Mouse (Mus musculus) yolk sac, embryonic 10.5 days (tissue): ENCODE data around the gene Hbq1b.
A peak's percentile ranks its signal among the peaks of the same experiment; 100 is the strongest.

Experiments
- DNase-seq: peaks from one replicate; pipeline ENCODE4 v3.0.0-alpha.2; 2017; ENCODE audit warnings: low spot score

The Hbq1b gene

DNA sequence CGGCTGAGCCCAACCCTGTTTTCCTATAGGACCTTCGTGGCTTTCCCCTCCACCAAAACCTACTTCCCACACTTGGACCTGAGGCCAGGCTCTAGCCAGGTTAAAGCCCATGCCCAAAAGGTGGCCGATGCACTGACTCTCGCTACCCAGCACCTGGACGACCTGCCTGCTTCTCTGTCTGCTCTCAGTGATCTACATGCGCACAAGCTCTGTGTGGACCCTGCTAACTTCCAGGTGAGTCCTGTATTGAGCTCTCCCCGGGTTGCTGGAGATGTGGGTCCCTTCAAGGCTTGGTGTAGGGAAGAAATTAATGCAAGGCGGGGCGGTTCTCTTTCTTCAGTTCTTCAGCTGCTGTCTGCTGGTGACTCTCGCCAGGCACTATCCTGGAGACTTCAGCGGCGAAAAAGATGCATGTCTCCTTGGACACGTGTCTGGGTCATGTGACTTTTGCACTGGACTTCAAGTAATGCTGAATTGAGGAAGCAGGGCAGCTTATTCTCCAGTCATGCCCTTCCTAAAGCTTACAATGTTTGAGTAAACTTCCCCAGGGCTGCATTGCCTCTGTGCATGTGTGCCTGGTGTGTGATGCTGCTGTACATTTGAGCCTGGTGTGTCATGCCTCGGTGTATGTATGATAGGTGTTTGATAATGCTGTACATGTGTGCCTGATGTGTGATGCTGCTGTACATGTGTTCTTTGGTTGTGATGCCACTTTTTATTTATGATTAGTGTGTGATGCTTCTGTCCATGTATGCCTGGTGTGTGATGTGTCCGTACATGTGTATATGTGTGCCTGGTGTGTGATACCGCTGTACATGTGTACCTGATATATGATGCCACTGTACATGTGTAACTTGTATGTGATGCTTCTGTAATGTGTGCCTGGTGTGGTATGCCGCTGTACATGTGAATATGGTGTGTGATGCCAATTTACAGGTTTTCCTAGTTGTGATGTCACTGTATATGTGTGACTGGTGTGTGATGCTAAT, 13.8 kb downstream of the Hbq1b start:
- no peak for DNase-seq

DNA sequence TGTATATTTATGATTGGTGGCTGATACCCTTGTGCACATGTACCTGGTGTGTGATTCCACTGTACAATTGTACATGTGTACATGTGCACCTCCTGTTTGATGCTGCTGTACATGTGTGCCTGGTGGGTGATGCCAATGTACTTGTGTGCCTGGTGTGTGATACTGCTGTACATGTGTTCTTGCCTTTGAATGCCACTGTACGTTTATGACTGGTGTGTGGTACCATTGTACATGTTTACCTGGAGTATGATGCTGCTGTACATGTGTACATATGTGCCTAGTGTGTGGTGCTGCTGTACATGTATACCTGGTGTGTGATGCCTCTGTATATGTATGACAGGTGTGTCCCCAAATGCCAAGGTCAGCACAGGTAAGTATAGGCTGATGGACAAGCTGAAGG, 14.7 kb downstream of the Hbq1b start:
- DNase-seq, result no peak

DNA sequence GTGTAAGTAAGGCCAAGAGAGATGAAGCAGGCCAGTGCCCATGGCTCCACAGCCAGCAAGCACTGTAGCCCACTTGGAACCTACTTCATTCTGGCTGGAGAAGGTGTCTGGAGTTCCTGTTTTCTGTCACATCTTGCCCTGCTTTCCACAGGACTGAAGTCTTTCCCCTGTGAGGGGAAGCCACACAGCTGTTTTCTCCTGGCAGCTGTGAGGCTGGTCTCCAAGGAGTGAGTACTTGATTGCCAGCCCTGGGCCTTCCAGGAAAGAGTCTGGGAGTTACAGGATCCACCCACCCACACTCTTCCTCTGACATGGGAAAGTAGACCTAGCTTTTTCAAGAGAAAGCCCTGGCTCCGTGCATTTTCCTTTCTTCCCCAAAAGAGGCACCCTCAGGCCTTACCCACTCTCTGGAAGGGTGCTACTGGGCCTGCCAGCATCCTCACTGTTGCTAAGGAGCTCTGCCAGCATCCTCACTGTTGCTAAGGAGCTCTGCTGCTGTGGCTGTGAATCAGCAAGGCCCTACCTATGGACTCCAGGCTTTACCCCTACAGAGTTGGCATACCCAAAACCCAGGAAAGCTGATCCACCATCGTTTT, 16.2 kb downstream of the Hbq1b start:
- DNase-seq, result no peak

DNA sequence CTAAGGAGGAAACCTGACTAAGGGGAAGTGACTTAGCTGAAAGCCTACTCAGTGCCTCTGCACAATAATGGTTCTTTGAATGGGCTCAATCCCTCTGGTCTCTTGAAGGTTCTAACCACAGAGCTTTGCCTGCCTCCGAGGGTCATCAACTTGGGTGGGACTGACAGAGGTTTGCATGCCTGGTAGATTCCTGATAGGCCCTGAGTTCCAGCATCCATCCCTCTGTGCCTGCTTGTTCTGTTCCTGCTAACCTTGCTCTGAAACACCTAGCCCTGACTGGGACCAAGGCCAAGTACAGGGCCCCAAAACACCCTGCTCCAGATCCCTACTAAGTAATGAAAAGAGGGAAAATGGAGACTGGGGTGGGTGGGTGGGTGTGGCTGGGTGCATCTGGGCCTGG, 16.7 kb downstream of the Hbq1b start:
- no peak for DNase-seq

DNA sequence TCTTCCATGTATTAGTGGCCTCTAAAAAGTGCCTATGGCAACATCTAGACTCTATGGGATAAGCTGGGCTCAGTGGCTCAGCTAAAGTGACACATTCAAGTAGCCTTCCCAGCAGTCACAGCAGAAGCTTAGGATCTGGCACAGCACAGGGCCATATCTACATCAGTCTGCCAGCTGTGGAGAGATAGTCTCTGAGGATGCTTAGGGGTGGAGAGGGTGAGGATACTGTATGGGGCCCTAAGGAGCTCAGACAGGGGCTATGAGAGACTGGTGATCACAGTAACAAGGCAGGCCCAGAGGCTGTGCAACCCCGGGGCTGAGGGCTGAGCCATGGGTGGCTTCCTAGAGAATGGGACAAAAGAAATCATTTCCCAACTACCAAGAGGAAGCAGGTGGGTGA, 20.2 kb downstream of the Hbq1b start:
- no peak for DNase-seq

DNA sequence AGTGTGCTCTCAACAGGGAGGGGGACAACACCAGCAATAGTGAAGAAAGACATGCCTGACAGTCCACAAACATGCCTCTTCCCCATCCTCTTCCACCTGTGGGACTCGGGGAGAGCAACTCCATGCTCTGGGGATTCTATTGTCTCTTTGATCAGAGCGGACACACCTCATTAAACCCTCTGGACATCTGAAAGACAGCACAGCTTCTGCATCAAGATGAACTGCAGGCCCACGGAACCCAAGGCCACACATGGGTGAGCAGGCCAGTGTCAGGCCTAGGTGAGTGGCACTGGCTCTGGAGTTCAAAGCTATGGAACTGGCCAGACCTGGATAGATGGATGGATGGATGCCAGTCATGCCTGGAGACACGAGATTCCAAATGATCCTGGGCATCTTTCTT, 22.7 kb downstream of the Hbq1b start:
- no peak for DNase-seq

DNA sequence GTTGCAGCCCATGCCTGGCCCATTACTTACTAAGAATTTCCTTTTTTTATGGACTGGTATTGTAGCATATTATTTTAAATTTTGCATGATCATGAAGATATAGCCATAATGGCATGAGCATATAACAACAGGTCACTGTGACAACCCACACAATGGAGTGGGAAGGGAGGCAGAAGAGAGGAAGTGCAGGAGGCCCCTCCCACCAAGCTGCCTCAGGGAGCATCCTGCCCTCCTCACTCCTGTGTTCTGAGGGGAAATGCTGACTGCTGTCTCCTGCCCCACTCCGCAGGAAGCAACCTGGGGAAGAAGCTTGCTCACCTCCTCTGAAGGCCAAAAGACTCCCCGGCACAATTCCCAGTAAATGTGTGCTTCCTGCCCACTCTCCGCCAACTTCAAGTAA, 23.2 kb downstream of the Hbq1b start:
- no peak for DNase-seq

DNA sequence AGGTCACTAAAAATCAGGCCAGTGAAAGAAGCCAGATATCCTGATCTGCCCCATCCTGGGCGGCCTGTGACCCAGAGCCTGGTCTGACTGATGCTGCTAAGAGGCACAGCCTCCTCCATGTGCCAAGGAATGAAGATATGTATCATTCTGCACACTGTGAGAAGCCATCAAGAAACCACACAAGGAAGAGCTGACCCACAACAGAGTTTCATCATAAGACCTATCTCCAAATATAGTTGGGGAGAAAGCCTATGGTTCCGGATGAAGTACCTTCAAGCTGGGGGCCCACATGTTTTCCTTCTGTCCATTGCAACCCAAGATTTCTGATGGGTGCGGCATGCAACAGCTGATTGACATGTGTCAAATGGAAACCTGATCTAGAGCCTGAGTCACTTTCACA, 29.2 kb downstream of the Hbq1b start:
- DNase-seq, result no peak

DNA sequence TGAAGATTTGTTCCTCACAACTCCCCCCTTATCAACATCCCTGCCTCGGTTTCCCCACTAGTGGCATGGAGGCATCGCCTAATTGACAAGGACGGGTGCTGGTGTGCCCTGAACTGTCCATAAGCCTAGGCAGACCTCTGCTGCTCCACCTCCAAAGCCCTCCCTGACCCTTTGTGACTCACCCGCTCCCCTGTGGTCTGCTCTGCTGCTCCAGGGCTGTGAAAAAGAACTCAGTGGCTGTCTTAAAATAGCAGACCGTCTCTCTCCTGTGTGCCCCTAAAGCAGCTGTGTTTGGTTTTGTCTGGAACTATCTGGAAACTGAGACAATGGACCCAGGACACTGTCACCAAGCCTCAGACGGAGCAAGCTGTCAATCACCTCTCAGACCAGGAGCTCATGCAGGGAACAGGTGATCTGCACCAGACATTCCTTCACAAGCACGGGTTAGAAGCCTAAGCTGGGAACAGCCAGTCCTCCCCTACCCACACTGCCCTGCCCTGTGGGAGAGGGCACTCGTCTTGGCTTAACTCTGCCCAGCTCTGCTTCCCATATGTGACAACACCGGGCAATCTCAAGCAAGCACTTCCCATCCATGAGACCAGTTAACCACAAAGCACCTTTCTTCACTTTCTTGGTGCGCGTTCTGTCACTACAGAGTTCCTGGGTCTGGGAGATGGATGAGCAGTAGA, 33.9 kb downstream of the Hbq1b start:
- no peak for DNase-seq

DNA sequence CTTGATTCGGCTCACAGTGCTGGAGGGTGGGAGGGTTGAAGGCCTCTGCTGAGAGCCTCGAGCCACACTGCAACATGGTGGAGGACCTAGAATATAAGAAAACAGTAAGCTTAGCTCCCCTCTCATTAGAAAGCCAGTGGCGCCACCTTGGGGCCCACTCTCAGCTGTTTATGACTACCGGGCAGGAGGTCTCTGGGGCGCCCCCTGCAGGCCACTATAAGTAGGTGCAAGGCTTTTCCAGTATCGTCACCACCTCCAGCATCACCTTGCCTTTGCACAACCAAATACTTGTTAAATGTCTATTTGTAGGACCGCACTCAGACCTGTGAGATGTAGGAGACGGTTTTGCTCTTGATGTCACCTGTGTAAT, 34.4 kb downstream of the Hbq1b start:
- peak; percentile 32 for DNase-seq

DNA sequence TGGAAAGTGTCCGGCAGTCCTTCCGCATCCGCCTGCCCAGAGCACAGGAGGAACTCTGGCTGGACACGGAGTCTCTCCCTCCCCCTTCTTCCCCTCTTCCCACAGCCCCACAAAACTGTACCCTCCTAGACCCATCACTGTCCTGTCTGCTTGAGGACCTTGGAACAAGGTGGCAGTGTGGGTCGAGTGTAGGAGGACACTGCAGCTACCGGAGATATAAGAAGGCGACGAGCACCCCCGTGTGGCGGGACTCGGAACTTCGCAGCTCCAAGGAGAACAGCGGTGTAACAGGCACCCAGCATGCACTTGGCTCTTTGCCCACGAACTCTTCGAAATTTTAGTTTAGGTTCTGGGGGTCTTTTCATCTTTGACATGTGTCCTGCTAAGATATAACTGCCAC, 37.8 kb downstream of the Hbq1b start:
- peak; percentile 75 for DNase-seq

DNA sequence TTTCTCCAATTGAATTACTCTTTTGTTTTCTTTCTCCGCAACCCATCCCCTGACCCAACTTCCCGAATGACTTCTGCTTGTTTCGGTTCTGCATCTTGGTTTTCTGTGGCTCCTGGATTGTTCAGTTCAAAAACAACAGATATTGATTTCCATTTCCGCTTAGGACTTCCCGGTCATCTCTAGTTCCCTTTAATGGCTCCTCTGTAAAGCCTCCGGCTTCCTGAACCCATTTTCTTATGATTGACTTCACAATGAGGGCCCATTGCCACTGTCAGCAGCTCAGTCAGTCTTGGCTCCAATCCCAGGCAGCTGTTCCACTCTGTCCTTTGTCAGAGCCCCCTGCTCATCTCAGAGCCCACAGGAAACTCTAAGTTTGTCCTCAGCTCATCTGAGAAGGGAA, 44.3 kb downstream of the Hbq1b start:
- DNase-seq, result no peak

DNA sequence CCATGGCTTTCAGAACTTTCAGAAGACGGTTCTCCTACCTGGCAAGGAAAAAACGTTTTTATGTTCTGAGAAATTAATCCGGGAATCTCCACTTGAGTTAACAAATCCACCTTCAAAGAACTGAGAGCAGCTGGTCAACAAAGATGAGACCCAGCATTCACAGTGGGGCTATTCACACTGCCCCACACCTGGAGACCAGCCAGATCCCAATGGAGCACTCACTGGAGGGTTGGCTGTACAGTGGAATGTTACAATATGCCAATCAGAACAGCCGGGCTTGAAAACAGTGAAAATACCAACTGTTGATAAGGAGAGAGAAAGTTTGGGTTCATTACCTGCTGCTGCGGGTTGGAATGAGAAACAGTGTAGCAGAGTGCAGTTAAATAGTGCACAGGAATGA, 45.1 kb downstream of the Hbq1b start:
- DNase-seq, result no peak

DNA sequence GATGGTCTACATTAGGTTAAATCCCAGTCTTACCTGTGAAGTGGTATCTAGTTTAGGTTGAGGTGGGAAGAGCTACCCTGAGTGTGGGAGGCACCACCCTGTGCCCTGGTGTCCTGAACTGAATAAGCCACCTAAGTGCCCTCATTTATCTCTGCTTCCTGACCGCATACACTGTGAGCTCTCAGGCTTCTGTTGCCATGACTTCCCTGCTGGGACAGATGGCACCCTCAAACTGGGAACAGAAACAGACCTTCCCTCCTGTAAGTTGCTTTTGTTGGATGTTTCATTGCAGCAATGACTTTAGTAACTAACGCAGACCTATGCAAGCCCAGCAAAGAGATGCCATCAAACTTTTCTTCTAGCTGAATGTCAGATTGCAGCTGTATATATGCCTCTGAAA, 46.5 kb downstream of the Hbq1b start:
- DNase-seq, result no peak

DNA sequence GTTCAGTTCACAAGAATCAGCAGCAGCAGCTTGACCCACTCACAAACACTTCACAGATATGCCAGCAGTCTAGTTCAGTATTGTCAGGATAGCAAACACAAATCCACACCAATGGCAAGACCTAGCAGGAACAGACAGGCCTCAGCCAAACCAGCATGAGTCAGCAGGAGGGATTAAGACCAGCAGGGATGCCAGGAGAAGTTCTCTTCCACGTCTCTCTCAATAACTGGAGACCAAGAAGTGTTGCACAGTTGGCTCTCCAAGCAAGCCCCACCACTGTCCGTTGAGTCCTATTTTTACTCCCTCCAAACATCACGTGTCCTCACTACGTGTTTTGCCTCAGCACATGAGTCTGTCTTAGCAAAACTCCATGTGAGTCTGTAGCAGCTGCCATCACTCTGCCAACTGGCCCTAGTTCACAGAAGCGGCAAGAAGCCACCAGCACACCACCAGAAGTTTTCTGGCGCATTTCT, 49.7 kb downstream of the Hbq1b start:
- no peak for DNase-seq
